Mouse (Mus musculus) midbrain, embryonic 10.5 days (tissue): Measurements from ENCODE around the gene Cd164l2. TPM values are rescaled to one million over a fixed set of nuclear protein-coding genes. Genes with fewer than 3 reads are reported as not detected.
A peak's percentile ranks its signal among the peaks of the same experiment; 100 is the strongest.

Source experiments
- DNase-seq: peaks from one replicate; pipeline ENCODE4 v3.0.0-alpha.2; 2017; ENCODE audit warnings: low spot score
- H3K27ac ChIP-seq: fragments of 300-500 bp; sonication (generic); replicated peaks from 2 replicates; pipeline ENCODE4 v1.5.1; 2016; ENCODE audit warnings: mild to moderate bottlenecking
- H3K27me3 ChIP-seq: fragments of 300-500 bp; sonication (generic); 2 replicates; pipeline ENCODE4 v1.6.1; 2016; ENCODE audit warnings: low read depth, mild to moderate bottlenecking; ENCODE audit not compliant: poor library complexity, severe bottlenecking
- H3K36me3 ChIP-seq: fragments of 300-500 bp; sonication (generic); 2 replicates; pipeline ENCODE4 v1.6.1; 2016; ENCODE audit warnings: mild to moderate bottlenecking, moderate library complexity
- H3K4me1 ChIP-seq: fragments of 300-500 bp; sonication (generic); 2 replicates; pipeline ENCODE4 v1.6.1; 2016
- H3K4me3 ChIP-seq: fragments of 300-500 bp; sonication (generic); 2 replicates; pipeline ENCODE4 v1.5.1; 2016; ENCODE audit warnings: mild to moderate bottlenecking, moderate library complexity
- H3K9me3 ChIP-seq: fragments of 300-500 bp; sonication (generic); replicated peaks from 2 replicates; pipeline ENCODE4 v1.6.1; 2016; ENCODE audit warnings: mild to moderate bottlenecking
- WGBS: fragments of 180-500 bp; shearing (Covaris S2); methylation state at CpG from one replicate; pipeline ENCODE4 v1.1.7; 2016; 5-methylcytosine and 5-hydroxymethylcytosine counted together
- polyA plus RNA-seq: library from polyadenylated mRNA; unstranded; fragments of >200 nt; fragmentation: Nextera tagmentation; extraction: Ambion mirVana; gene quantifications from 2 replicates; pipeline ENCODE4 v1.2.1, GENCODE M21; 2016

Cd164l2 gene
- polyA plus RNA-seq, 1 experiment from 2014 or later: 1.7 TPM

GRCm38 (mm10) chr4:133212562-133213267 lies 784 bp downstream of the Cd164l2 start:
- H3K9me3 ChIP-seq: no peaks in the 10 kb centered on the region
- peak overlapping the region; percentile 75 for H3K4me3 ChIP-seq
- DNase-seq: peak; percentile 83
- no peaks in the 10 kb centered on the region for H3K36me3 ChIP-seq
- H3K4me1 ChIP-seq: peaks cover 34% of the 10 kb centered on the region
- peak overlapping the region; percentile 70; the same call in 1 of the 2 replicates for H3K27ac ChIP-seq
- 2% methylated on average over 44 of the region's 44 CpGs for WGBS
- H3K27me3 ChIP-seq: peaks cover 80% of the 10 kb centered on the region

GRCm38 (mm10) chr4:133213268-133213590 lies 1.3 kb downstream of the Cd164l2 start:
- H3K27me3 ChIP-seq: peaks cover 80% of the 10 kb centered on the region
- peaks cover 39% of the 10 kb centered on the region for H3K4me1 ChIP-seq
- H3K36me3 ChIP-seq: no peaks in the 10 kb centered on the region
- H3K27ac ChIP-seq: no peak overlapping the region
- H3K9me3 ChIP-seq: no peaks in the 10 kb centered on the region
- peak overlapping the region; percentile 75 for H3K4me3 ChIP-seq
- 0% methylated on average over 9 of the region's 9 CpGs for WGBS
- no peak for DNase-seq

DNA sequence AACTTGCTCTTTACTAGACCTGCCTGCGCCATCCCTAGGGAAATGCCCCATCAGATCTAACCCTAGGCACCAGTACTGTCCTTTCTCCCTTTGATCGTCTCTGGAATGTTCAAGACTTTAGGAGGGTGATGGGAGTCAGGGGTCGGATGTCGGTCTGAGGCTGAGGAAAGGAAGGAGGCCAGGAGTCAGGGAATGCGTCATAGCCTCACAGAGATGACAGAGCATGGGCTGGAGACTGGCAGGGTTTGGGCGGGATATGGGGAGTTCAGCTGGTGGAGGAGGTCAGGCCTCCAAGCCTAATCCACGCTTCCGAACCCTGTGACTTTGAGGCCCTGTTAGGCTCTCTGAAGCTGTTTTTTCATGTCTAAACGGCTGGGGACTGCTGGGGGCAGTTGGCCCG lies 1.7 kb downstream of the Cd164l2 start:
- Histone ChIP-seq H3K9me3 (no peaks in the 10 kb centered on the region), H3K27ac (no peak overlapping the region), H3K4me1 (peaks cover 39% of the 10 kb centered on the region), H3K36me3 (no peaks in the 10 kb centered on the region), H3K27me3 (peaks cover 80% of the 10 kb centered on the region), H3K4me3 (peak overlapping the region; percentile 75)
- no peak for DNase-seq
- WGBS: 7% methylated on average over 10 of the region's 10 CpGs

- no peak overlapping the region for H3K4me3 ChIP-seq
- peak; percentile 73 for DNase-seq
- WGBS: 2% methylated on average over 5 of the region's 5 CpGs
- H3K36me3 ChIP-seq: no peaks in the 10 kb centered on the region
- H3K4me1 ChIP-seq: peaks cover 32% of the 10 kb centered on the region
- H3K27ac ChIP-seq: no peak overlapping the region
- no peaks in the 10 kb centered on the region for H3K9me3 ChIP-seq
- H3K27me3 ChIP-seq: peaks cover 87% of the 10 kb centered on the region
These were observed 5.7 kb downstream of the Cd164l2 start for GRCm38 (mm10) chr4:133217641-133218040.

DNA sequence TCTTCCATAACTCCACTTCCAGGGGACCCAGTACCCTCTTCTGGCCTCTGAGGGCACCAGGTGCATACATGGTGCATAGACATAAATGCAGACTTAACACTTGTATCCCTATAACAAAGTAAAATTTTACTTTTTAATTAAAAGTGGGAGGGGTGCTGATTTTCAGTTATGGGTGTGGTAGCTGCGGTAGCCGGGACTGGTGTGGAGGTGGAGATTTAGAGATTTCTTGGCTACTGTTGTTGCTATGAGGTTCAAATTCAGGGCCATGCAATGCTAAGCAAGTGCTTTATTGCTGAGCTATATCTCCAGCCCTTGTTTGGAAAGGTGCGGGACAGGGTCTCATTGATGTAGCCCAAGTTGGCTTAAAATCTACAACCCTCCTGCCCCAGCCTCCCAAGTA lies 6.8 kb downstream of the Cd164l2 start:
- DNase-seq: no peak
- Histone ChIP-seq H3K27me3 (peaks cover 87% of the 10 kb centered on the region), H3K9me3 (no peaks in the 10 kb centered on the region), H3K4me1 (peaks cover 29% of the 10 kb centered on the region), H3K27ac (no peak overlapping the region), H3K36me3 (no peaks in the 10 kb centered on the region), H3K4me3 (no peak overlapping the region)
- WGBS: 93% methylated on average over 3 of the region's 3 CpGs

DNA sequence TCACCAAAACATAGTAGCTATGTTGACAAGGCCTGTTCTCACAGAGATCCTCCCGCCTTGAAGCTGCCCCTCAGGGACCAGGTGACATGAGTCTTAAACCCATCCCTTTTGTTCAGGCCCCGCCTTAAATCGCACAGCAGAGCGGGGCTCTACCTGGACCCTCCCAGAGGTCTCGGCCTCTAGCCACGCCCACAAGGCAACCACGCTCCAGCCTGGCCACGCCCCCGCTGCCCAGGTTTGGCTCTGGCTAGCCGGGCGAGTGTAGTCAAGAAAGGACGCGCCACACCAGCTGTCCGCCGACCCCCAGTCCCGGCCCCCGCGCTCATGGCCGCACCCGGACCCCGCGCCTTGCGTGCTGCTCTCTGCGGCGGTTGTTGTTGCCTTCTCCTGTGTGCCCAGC lies 8.7 kb downstream of the Cd164l2 start:
- under 1% methylated on average over 25 of the region's 25 CpGs for WGBS
- peak overlapping the region; percentile 46 for H3K4me3 ChIP-seq
- no peaks in the 10 kb centered on the region for H3K36me3 ChIP-seq
- peaks cover 33% of the 10 kb centered on the region for H3K4me1 ChIP-seq
- no peaks in the 10 kb centered on the region for H3K9me3 ChIP-seq
- DNase-seq: no peak
- H3K27me3 ChIP-seq: peaks cover 68% of the 10 kb centered on the region
- peak overlapping the region; percentile 46 for H3K27ac ChIP-seq

GRCm38 (mm10) chr4:133221701-133222100 lies 9.8 kb downstream of the Cd164l2 start:
- H3K4me1 ChIP-seq: peaks cover 39% of the 10 kb centered on the region
- H3K27ac ChIP-seq: no peak overlapping the region
- 85% methylated on average over 8 of the region's 8 CpGs for WGBS
- peaks cover 63% of the 10 kb centered on the region for H3K27me3 ChIP-seq
- no peaks in the 10 kb centered on the region for H3K36me3 ChIP-seq
- H3K4me3 ChIP-seq: no peak overlapping the region
- DNase-seq: no peak
- no peaks in the 10 kb centered on the region for H3K9me3 ChIP-seq

DNA sequence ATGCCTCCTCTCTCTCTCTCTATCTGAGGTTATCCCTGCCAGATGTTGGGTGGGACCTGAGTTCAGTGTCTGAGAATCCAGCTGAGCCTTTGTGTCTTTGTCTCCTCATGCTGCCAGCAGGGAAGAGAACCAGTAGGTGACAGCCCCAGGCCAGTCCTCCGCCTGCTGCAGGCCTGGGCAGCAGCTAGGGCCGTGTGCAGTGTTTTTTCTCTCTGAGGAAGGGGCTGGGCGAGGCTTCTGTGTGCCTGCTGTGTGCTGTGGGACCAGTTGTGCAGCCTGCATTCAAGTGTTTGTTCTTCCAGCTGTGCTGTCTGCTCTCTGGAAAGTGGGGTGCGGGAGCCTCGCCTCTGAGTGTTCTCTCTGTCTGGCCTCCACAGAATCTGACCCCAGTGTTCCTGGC lies 11.9 kb downstream of the Cd164l2 start:
- DNase-seq: no peak
- peak overlapping the region; percentile 63 for H3K27ac ChIP-seq
- H3K36me3 ChIP-seq: no peaks in the 10 kb centered on the region
- 45% methylated on average over 5 of the region's 5 CpGs for WGBS
- H3K9me3 ChIP-seq: no peaks in the 10 kb centered on the region
- peaks cover 47% of the 10 kb centered on the region for H3K27me3 ChIP-seq
- peaks cover 32% of the 10 kb centered on the region for H3K4me1 ChIP-seq
- H3K4me3 ChIP-seq: no peak overlapping the region

- H3K9me3 ChIP-seq: no peaks in the 10 kb centered on the region
- WGBS: 72% methylated on average over 10 of the region's 10 CpGs
- DNase-seq: no peak
- H3K4me3 ChIP-seq: no peak overlapping the region
- H3K36me3 ChIP-seq: no peaks in the 10 kb centered on the region
- H3K27ac ChIP-seq: no peak overlapping the region
- H3K4me1 ChIP-seq: peaks cover 31% of the 10 kb centered on the region
- H3K27me3 ChIP-seq: peaks cover 27% of the 10 kb centered on the region
These were observed 14.1 kb downstream of the Cd164l2 start for GRCm38 (mm10) chr4:133226073-133226472.

- Histone ChIP-seq H3K9me3 (no peaks in the 10 kb centered on the region), H3K27ac (no peak overlapping the region), H3K36me3 (no peaks in the 10 kb centered on the region), H3K4me1 (peaks cover 28% of the 10 kb centered on the region), H3K4me3 (no peak overlapping the region), H3K27me3 (peaks cover 11% of the 10 kb centered on the region)
- no peak for DNase-seq
- 70% methylated on average over 8 of the region's 8 CpGs for WGBS
These were observed 15.7 kb downstream of the Cd164l2 start for GRCm38 (mm10) chr4:133227636-133228035.

DNA sequence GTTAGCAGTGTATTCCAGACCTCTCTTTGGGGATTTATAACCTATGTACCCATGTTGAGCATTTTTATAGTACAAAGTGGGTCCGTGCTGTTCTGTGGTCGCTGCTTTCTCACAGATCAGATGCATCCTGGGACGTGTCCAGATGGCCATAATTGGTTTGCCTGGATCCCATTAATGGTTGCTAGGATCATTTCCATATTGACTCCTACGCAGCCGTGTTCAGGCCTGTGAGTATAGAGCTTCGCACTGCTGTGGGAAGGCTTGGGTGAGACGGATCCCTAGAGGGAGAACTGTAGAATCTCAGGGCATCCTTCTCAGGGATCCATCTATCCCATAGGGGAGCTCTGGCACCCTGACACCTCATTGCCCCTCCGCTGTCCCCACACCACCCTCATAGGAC lies 17.7 kb downstream of the Cd164l2 start:
- peak overlapping the region; percentile 39; the same call in 1 of the 2 replicates for H3K27ac ChIP-seq

DNA sequence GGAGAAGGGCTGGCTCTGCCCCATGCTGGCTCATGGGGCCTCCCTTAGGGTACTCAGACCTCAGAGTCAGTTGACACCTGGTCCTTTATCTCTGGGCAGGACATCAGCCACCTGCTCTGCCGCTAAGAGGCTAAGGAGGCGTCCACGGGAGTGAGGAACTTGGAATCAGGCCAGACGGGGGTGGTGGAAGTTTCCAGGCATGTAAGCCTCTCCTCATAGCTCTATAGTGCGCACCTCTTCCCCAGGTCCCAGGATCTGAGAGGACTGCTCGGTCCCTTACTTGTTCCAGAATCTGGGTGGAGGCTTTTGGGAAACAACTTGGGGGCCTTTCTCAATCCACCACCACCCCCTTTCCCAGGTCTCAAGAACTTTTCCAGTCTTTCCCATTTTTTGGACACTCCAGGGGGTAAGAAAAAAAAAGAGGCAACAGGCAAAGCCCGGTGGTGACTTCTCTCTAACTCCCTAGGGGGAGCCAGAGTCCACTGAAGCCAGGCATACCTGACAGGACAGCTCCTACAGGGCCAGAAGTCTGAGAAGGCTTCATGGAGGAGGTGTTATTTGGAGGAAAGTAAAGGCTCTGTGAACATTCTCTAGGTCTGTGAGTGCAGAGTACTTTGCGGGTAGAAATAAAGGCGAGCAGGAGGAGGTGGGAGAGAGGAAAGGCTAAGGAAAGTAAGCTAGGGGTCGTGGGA lies 21.5 kb downstream of the Cd164l2 start:
- Histone ChIP-seq H3K36me3 (no peaks in the 10 kb centered on the region), H3K27ac (no peak overlapping the region), H3K4me1 (peaks cover 11% of the 10 kb centered on the region), H3K4me3 (no peak overlapping the region), H3K27me3 (peaks cover 33% of the 10 kb centered on the region), H3K9me3 (no peaks in the 10 kb centered on the region)
- DNase-seq: no peak
- 47% methylated on average over 10 of the region's 10 CpGs for WGBS

More for the DNA sequence above, 17.7 kb downstream of the Cd164l2 start:
- Histone ChIP-seq H3K27me3 (peaks cover 10% of the 10 kb centered on the region), H3K4me1 (peaks cover 12% of the 10 kb centered on the region; the same call in 1 of the 2 replicates), H3K9me3 (no peaks in the 10 kb centered on the region), H3K4me3 (no peak overlapping the region), H3K36me3 (no peaks in the 10 kb centered on the region)
- 70% methylated on average over 8 of the region's 8 CpGs for WGBS
- DNase-seq: no peak

DNA sequence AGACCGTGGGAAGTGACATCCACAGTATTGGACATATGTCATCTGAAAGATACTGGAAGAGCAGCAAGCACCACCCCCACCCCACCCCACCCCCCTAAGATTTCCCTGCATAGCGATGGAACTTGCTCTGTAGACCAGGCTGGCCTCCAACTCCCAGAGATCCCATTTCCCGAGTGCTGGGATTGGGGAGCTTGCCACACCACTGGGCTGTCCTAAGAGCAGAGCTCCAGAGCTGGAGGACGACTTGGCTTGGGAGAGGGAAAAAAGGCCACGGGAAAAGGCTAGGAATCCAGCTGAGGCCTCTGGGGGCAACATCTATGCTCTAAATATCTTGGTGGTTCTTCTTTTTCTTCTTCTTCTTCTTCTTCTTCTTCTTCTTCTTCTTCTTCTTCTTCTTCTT lies 22.8 kb downstream of the Cd164l2 start:
- no peak overlapping the region for H3K27ac ChIP-seq
- DNase-seq: no peak
- H3K27me3 ChIP-seq: peaks cover 46% of the 10 kb centered on the region
- no peaks in the 10 kb centered on the region for H3K36me3 ChIP-seq
- H3K9me3 ChIP-seq: no peaks in the 10 kb centered on the region
- H3K4me3 ChIP-seq: no peak overlapping the region
- peaks cover 7% of the 10 kb centered on the region for H3K4me1 ChIP-seq
- WGBS: 69% methylated on average over 5 of the region's 5 CpGs
